Mouse (Mus musculus) gastrocnemius, postnatal 4 days (tissue): Measurements from ENCODE around the gene Rhbdl1. TPM values are rescaled to one million over a fixed set of nuclear protein-coding genes. Genes with fewer than 3 reads are reported as not detected.
"Not testable (repeated sequence)": the region's sequence is repeated elsewhere in the genome, so short reads cannot be mapped to it uniquely, and the experiment has no call there.

Experiments used
- DNase-seq, 2 experiments: peaks; one replicate each; pipeline ENCODE4 v3.0.0; 2021 to 2022; ENCODE audit warnings: low spot score in 2 of 2, mixed read lengths in 2 of 2
- total RNA-seq, 2 experiments: library from RNA; stranded (reverse); gene quantifications; 2 replicates each; pipeline ENCODE4 v1.2.3; 2021

Gene Rhbdl1
- total RNA-seq, 2 experiments from 2014 or later: 7.6 to 10.0 TPM

DNA sequence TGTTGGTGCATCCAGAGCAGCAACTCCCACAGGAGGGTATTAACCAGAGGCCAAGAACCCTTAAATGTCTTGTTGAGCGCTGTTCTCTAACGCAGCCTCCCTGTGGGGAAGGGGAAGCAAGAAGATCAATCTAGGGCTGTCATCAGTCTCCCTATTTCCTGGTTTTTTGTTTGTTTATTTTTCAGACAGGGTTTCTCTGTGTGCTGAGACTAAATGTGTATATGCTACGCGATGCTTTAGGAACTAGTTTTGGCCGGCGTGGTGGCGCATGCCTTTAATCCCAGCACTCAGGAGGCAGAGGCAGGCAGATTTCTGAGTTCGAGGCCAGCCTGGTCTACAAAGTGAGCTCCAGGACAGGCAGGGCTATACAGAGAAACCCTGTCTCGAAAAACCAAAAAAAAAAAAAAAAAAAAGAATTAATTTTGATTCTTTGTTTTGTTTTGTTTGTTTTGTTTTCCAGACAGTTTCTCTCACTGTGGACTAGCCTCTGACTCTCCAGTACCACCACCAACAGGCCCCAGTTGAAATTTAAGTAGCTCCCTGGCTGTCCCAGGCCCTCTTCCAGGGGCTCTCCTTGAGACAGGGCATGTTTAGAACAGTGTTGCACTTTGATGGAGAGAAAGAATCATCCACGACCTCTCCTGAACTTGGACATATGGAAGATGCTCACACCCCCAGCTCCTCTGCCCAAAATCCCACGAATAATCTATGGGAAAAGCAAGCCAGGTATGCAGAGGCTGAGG lies 36.5 kb upstream of the Rhbdl1 start:
- DNase-seq: no peak

GRCm38 (mm10) chr17:25872676-25873075 lies 35.6 kb upstream of the Rhbdl1 start:
- no peak for DNase-seq

- not testable (repeated sequence) for DNase-seq
Measured at GRCm38 (mm10) chr17:25871566-25871965, 34.5 kb upstream of the Rhbdl1 start.

GRCm38 (mm10) chr17:25869954-25870353 lies 32.9 kb upstream of the Rhbdl1 start:
- no peak for DNase-seq

DNA sequence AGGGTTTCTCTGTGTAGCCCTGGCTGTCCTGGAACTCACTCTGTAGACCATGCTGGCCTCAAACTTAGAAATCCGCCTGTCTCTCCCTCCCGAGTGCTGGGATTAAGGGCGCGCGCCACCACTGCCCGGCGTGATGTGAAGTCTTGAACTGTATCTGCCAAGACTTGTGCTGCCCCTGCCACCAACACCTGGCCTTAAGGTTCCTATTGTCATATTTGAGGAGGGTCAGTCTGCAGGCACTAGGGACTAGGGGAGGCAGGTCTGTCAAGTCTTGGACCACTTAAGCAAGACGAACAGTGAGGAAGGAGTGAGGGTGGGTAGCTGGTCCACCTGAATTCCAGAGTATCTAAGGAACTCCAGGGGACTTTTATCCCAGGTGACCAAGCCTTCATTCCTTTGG lies 32.4 kb upstream of the Rhbdl1 start:
- DNase-seq: no peak

DNA sequence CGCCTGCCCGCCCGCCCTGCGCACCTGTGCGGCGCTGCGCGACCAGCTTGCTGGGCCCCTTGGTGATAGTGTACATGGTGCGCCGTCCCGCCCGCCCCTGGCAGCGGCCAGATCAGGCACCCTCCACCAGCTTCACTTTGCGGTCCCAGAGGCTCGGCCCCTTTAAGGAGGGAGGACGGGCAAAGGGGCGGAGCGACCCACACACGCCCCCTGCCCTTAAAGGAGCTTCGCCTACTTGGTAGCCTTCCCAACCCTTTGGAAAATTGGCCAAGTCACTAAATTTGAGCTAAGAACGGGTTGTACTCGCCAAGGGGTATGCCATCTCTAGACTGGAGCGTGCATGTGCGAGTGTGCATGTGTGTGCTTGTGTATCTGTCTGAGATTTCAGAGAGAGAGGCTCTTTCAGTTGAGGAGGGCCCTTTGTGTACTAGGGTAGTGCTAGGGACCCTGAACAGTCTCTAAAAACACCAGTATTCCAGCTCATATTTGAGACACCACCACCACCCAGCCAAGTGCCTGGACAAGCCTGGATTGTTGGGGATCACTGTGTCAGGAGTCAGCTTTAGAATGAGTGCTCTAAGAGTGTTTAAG lies 31.6 kb upstream of the Rhbdl1 start, which contains the start of gene Mcrip2:
Gene Mcrip2, minus strand, starts transcription at position 164 of the 591 bp plus-strand sequence.
- peak in 1 of 2 experiments; percentile 72 for DNase-seq

DNA sequence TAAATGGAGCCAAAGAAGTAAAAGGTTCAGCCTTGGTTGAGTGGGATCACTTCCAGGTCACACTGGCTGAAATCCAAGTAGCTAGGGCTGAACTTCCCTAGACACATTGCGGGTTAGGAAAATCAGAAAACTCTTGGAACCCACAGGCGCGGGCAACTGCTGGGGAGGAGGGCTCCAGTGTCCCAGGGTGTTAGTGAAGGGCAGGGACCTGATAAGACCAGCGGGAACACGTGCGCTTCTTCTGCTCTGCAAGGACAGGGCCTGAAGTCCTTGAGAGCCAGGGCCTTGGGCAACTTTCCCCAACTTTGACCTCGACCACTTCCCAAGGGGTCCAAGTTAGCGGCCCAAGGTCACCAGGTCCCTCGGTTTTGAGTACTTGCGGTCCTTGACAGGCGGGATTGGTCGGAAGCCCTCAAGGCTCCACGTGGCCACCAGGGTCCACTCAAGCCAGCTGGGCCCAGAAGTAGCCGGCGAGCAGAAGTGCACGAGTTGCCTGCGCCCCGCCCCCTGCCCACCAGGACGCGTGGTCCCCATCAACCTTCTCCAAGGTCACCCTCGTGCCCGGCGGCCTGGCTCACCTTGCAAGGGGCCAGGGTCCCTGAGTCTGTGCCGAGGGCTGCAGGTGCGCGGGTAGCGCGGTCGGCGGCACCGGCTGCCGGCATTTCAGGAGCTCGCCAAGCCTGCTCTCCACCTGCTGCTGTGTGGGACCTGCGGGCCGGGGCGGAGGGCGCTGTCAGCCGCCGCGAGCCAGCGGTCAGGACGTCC lies 30.9 kb upstream of the Rhbdl1 start:
- peak in 1 of 2 experiments; percentile 57 for DNase-seq

GRCm38 (mm10) chr17:25867509-25867835 lies 30.4 kb upstream of the Rhbdl1 start:
- DNase-seq: no peak

DNA sequence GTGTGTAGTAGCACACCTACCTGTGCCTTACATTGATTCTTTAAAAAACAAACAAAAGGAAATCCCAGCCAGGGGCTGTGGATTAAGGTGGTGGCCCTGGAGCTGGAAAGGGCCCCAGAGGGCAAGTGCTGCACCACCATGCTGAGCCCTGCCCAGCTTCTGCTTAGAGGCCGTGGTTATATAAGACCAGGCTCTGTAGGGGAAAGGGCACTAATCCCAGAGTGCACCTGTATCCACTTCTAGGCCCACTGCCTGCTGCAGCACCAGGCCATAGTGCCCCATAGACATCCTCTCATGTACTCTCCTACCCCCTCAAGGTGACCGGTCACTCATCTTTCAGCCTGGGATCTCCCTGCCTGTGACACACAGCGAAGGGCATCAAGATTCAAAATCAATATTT lies 29.1 kb upstream of the Rhbdl1 start:
- DNase-seq: no peak

DNA sequence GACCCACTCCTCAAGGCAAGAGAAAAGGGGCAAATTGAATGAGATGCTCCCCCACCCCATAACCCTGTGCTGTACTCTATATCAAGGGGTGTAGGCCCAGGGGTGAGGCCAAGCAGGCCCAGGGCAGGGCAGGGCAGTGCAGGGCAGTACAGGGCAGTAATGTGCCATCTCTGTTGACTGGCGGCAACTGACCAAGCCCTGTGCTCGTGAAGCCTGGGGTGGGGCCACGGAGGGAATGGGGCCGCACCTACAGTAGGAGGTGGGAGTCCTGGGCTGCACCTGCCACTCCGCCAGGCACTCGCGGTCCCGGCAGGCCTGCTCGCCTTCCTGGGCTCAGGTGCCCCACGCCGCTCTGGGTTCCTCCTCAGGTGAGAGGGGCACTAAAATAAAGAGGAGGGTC lies 28.2 kb upstream of the Rhbdl1 start:
- DNase-seq: no peak

DNA sequence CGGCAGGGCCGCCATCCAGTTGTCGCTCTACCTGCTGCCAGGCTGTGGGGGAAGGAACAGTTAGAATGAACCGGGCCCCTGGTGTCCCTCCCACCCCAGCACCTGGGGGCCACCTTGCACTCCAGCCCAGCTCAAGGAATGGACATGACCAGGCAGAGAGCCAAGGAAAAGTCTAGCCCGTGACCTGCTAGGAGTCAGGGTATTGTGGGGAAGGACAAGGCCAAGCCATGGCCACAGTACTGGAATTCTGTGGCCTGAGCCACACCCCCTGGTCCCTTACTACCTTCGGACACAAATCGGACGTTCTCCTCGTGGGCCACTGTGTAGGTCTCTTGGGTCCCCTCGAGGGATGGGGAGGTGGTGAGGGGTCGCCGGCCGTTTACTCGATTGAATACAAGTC lies 27.2 kb upstream of the Rhbdl1 start:
- DNase-seq: no peak

DNA sequence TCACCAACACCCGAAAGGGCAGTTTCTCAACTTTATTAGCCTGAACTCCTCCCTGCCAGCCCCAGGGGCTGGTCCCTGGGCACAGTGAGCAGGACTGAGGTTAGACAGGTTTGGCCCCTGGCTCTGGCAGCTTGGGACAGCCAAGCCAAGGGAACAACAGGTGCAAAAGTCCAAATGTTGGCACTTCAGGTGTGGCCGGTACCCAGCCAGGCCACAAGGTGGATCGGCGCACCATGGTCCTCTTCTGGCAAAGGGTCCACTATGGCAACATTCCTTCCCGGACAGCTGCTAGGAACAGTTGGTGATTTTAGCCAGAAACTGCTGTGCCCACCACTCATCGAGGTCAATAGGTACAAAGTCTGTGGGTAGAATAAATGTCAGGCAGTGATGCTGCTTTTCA lies 26.6 kb upstream of the Rhbdl1 start:
- no peak for DNase-seq

- DNase-seq: no peak
Measured at GRCm38 (mm10) chr17:25861704-25862612, 24.9 kb upstream of the Rhbdl1 start.

DNA sequence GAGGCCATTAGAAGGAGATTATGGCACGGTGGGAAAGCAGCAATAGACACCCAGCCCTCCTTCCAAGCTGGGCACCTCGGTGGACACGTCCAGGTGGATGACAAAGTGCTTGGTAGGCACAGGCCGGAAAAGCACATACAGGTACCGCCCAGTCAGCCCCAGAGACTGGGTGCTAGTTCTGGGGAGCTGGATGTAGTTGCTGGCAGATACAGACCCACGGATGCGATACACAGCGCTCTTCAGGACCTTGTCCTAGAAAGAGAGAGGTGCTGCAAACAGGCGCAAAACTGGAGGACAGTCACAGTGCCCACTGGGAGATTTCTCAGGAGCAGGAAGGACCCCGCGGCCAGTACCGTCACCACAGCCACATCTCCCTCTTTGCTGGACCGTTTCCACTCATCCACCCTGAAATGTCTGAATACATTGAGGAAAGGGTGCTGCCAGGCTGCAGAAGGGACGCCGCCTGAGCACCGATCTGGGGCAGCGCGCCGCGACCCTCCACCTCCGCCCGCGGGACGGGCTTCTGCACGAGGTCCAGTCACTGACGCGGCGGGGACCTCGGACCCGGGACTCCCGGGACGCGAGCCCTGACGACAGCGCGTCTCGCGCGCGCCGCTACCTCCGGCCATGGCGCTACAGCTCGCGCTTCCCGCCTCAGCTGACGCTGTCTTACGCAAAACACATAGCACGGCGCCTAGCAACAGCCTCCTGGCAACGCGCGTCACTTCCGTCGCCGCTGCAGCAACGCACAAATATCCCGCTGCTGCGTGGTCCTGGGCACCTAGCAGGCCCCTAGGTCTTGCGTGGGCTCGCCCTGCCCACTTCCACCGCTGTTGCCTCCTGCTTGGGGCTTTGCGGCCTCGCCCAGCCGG lies 24.0 kb upstream of the Rhbdl1 start, which contains the start of gene Wdr90:
Gene Wdr90, minus strand, starts transcription at position 670 of the 872 bp plus-strand sequence.
- peak; percentile 74 to 87 for DNase-seq

GRCm38 (mm10) chr17:25860229-25860628 lies 23.1 kb upstream of the Rhbdl1 start:
- DNase-seq: no peak

DNA sequence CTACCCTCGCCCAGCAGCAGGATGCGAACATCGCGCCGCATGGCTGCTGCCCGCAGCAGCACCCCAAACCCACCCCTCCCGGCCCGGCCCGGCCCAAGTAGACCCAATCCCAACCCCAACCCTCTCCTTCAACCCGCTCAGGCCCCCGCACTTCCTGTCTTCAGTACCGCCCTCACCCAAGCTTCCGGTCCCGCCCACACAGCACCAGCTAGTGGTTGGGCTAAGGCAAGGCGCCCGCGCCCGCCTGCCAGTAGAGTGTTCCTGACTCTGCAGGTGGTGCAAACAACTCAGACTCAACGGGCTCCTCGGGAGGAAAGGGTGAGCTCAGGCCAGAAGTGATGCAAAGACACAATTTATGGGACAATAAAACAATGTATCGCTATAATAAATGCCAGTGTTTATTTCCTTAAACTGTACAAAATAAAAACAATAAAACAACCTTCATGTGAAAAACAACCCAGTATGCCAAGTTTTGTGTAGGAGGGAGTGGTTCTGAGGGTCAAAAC lies 7.4 kb upstream of the Rhbdl1 start, which contains the start of gene Rhot2:
Gene Rhot2, minus strand, starts transcription at position 456 of the 506 bp plus-strand sequence.
- DNase-seq: peak; percentile 88 to 95

DNA sequence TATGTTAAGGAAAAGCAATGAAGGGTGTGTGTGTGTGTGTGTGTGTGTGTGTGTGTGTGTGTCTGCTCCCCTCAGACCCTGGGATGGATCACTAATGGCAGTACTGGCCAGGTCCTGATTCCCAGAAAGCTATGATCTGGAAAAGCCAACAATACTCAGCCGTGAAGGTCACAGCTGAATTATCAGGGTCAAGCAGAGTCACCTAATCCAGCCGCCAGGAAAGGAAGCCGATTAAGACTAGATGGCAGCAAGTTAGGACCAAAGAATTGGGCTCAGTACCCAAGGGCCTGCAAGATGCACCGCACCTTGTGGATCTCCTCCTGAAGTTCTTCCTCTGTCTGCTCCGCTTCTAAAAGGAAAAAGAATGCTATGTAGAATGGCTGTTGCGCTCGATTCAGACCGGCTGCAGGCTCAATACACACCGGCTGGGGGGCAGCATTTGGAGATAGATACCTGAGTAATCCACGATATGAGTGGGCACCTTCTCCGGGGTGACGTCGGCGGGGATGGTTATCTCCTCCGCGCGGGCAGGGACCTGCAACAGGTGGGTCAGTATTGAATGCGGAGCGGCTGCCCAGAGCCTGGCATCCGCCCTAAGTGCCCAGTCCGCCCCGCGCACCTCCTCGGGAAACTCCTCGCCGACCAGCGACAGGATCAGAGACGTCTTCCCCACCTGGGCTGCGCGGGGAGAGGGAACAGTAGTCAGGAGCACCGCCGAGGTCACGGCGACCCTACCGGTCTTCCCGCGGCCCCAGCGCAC lies 6.7 kb upstream of the Rhbdl1 start:
- no peak for DNase-seq

GRCm38 (mm10) chr17:25843122-25843521 lies 6.0 kb upstream of the Rhbdl1 start:
- DNase-seq: no peak

- DNase-seq: no peak
Measured at GRCm38 (mm10) chr17:25842509-25842908, 5.4 kb upstream of the Rhbdl1 start.
